Mouse (Mus musculus) heart, postnatal 0 days (tissue): ENCODE results near the gene 5730596B20Rik. TPM values are rescaled to one million over a fixed set of nuclear protein-coding genes. Genes with fewer than 3 reads are reported as not detected.
A peak's percentile ranks its signal among the peaks of the same experiment; 100 is the strongest.

Source experiments
- ATAC-seq: fragments of 200-750 bp; cut with Nextera tagmentation; 2 replicates; pipeline ENCODE4 v1.8.0; 2017; ENCODE audit warnings: low read depth, moderate number of reproducible peaks, moderate library complexity; ENCODE audit not compliant: insufficient read depth
- DNase-seq: peaks from one replicate; pipeline ENCODE4 v3.0.0-alpha.2; 2016; ENCODE audit warnings: low spot score
- H3K27ac ChIP-seq: fragments of 300-500 bp; sonication (generic); 2 replicates; pipeline ENCODE4 v1.5.1; 2014; ENCODE audit warnings: low read depth, mild to moderate bottlenecking
- H3K27me3 ChIP-seq: fragments of 300-500 bp; sonication (generic); 2 replicates; pipeline ENCODE4 v1.6.1; 2014; ENCODE audit warnings: low read length, mixed read lengths; ENCODE audit not compliant: control insufficient read depth, insufficient read depth
- H3K36me3 ChIP-seq: fragments of 300-500 bp; sonication (generic); replicated peaks from 2 replicates; pipeline ENCODE4 v1.6.1; 2014; ENCODE audit warnings: low read length, mixed read lengths; ENCODE audit not compliant: control insufficient read depth, insufficient read depth
- H3K4me1 ChIP-seq: fragments of 300-500 bp; sonication (generic); 2 replicates; pipeline ENCODE4 v1.6.1; 2014; ENCODE audit warnings: antibody characterized with exemption; ENCODE audit not compliant: control insufficient read depth, insufficient read depth
- H3K4me2 ChIP-seq: fragments of 300-500 bp; sonication (generic); 2 replicates; pipeline ENCODE4 v1.6.1; 2014; ENCODE audit warnings: low read depth, mild to moderate bottlenecking, low read length, moderate library complexity
- H3K4me3 ChIP-seq: fragments of 300-500 bp; sonication (generic); 2 replicates; pipeline ENCODE4 v1.5.1; 2014; ENCODE audit warnings: low read depth, low read length
- H3K9ac ChIP-seq: fragments of 300-500 bp; sonication (generic); replicated peaks from 2 replicates; pipeline ENCODE4 v1.6.1; 2014; ENCODE audit warnings: low read depth, low read length, mixed read lengths
- H3K9me3 ChIP-seq: fragments of 300-500 bp; sonication (generic); replicated peaks from 2 replicates; pipeline ENCODE4 v1.6.1; 2016; ENCODE audit warnings: low read length; ENCODE audit not compliant: control insufficient read depth
- CTCF ChIP-seq: IDR thresholded peaks from 2 replicates; pipeline ENCODE4 v1.5.1; 2016; ENCODE audit warnings: antibody characterized with exemption, control low read depth, low read depth
- EP300 ChIP-seq: IDR thresholded peaks from 2 replicates; pipeline ENCODE4 v1.6.1; 2016; ENCODE audit warnings: antibody characterized with exemption, low read depth
- WGBS: fragments of 180-500 bp; shearing (Covaris S2); extraction: QIAGEN DNeasy Blood & Tissue Kit; methylation state at CpG from one replicate; pipeline ENCODE4 v1.1.7; 2014; 5-methylcytosine and 5-hydroxymethylcytosine counted together
- polyA plus RNA-seq: library from polyadenylated mRNA; unstranded; fragments of >200 nt; fragmentation: Nextera tagmentation; extraction: Ambion mirVana; gene quantifications from 2 replicates; pipeline ENCODE4 v1.2.1, GENCODE M21; 2015
- total RNA-seq: library from RNA; depleted of rRNA; stranded (reverse); fragments of >200 nt; gene quantifications from 2 replicates; pipeline ENCODE4 v1.2.3, GENCODE M21; 2014; ENCODE audit warnings: low replicate concordance

Gene 5730596B20Rik
- total and polyA plus RNA-seq, 2 experiments from 2014 or later: 0.03 to 0.84 TPM

- Histone ChIP-seq H3K36me3 (no peaks in the 10 kb centered on the region), H3K9ac (no peak overlapping the region), H3K4me1 (no peaks in the 10 kb centered on the region), H3K27me3 (peaks cover 100% of the 10 kb centered on the region), H3K4me3 (no peak overlapping the region), H3K9me3 (no peaks in the 10 kb centered on the region), H3K4me2 (no peak overlapping the region), H3K27ac (no peak overlapping the region)
- TF ChIP-seq CTCF (no peak), EP300 (no peak)
- WGBS: 19% methylated on average over 3 of the region's 3 CpGs
- ATAC-seq (no peak), DNase-seq (no peak)
Measured at GRCm38 (mm10) chr6:52185834-52186233, 8.5 kb downstream of the 5730596B20Rik start.

GRCm38 (mm10) chr6:52186500-52186899 is 9.2 kb downstream of the 5730596B20Rik start:
- no peaks in the 10 kb centered on the region for H3K36me3 ChIP-seq
- H3K9ac ChIP-seq: no peak overlapping the region
- WGBS: 24% methylated on average over 1 of the region's 1 CpGs
- H3K27ac ChIP-seq: no peak overlapping the region
- no peak overlapping the region for H3K4me3 ChIP-seq
- H3K4me2 ChIP-seq: no peak overlapping the region
- ATAC-seq (no peak), DNase-seq (no peak)
- no peaks in the 10 kb centered on the region for H3K4me1 ChIP-seq
- TF ChIP-seq EP300 (no peak), CTCF (no peak)
- no peaks in the 10 kb centered on the region for H3K9me3 ChIP-seq
- H3K27me3 ChIP-seq: peaks cover 100% of the 10 kb centered on the region

GRCm38 (mm10) chr6:52189172-52189591 is 11.9 kb downstream of the 5730596B20Rik start:
- Histone ChIP-seq H3K4me2 (no peak overlapping the region), H3K9ac (no peak overlapping the region), H3K36me3 (no peaks in the 10 kb centered on the region), H3K27ac (no peak overlapping the region), H3K4me1 (0 out of 2 replicates have a peak, but pooled peaks cover 7% of the 10 kb centered on the region), H3K9me3 (no peaks in the 10 kb centered on the region), H3K27me3 (peaks cover 100% of the 10 kb centered on the region), H3K4me3 (no peak overlapping the region)
- DNase-seq (no peak), ATAC-seq (no peak)
- TF ChIP-seq EP300 (no peak), CTCF (no peak)
- 23% methylated on average over 5 of the region's 5 CpGs for WGBS

GRCm38 (mm10) chr6:52189909-52190308 is 12.6 kb downstream of the 5730596B20Rik start:
- Histone ChIP-seq H3K36me3 (no peaks in the 10 kb centered on the region), H3K9me3 (no peaks in the 10 kb centered on the region), H3K4me3 (no peak overlapping the region), H3K4me2 (no peak overlapping the region), H3K27me3 (peaks cover 100% of the 10 kb centered on the region), H3K27ac (no peak overlapping the region), H3K9ac (no peak overlapping the region), H3K4me1 (0 out of 2 replicates have a peak, but pooled peaks cover 7% of the 10 kb centered on the region)
- ATAC-seq (no peak), DNase-seq (no peak)
- 18% methylated on average over 8 of the region's 8 CpGs for WGBS
- no peak for TF ChIP-seq EP300
- no peak for TF ChIP-seq CTCF

- Histone ChIP-seq H3K27ac (no peak overlapping the region), H3K9ac (no peak overlapping the region), H3K4me1 (0 out of 2 replicates have a peak, but pooled peaks cover 7% of the 10 kb centered on the region), H3K9me3 (no peaks in the 10 kb centered on the region), H3K36me3 (no peaks in the 10 kb centered on the region), H3K4me2 (peak overlapping the region; percentile 49), H3K27me3 (peaks cover 100% of the 10 kb centered on the region), H3K4me3 (peak overlapping the region; percentile 37)
- TF ChIP-seq CTCF (no peak), EP300 (no peak)
- 10% methylated on average over 23 of the region's 23 CpGs for WGBS
- ATAC-seq (no peak), DNase-seq (no peak)
Measured at GRCm38 (mm10) chr6:52190410-52190809, 13.1 kb downstream of the 5730596B20Rik start.
